Comparison of ENCODE assay signal across 9 mouse cellular contexts in the genomic region with DNA sequence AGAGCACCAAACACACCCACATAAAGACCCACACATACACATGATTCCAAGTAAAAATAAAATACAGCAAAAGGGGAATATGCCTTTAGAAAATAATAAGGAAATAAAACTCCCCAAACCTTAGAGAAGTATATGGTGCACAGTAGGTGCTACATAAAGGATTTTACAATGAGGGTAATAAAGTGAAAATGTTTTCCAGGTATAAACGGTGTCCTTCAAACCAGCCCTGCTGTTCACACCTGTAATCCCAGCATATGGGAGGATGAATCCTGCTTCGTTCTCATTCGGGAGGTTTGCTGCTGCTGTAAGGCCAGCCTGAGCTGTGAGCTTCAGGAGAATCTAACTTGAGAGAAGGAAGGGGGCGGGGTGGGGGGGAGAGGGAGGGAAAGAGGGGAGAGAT. TPM values are rescaled to one million over a fixed set of nuclear protein-coding genes. Genes with fewer than 3 reads are reported as not detected.
DNase-seq lines count a peak whose midpoint lies in the region; ATAC-seq and TF ChIP-seq lines count a peak whose summit lies in the region.
"Had no signal": no experiment of that assay in that cellular context is flagged by ENCODE, and none has a peak within 500 bp of the region (broad histone marks: within the 10 kb centered on the region; RNA-seq: fewer than 3 reads in every experiment).

No protein-coding gene starts in this region.

- 7% methylated on average over 4 of the region's 4 CpGs for WGBS in heart, embryonic 16.5 days
- 9% methylated on average over 4 of the region's 4 CpGs for WGBS in heart, adult 2 months
- 2% methylated on average over 4 of the region's 4 CpGs for WGBS in bone marrow, adult 2 months
- 8% methylated on average over 4 of the region's 4 CpGs for WGBS in hindbrain, embryonic 12.5 days
- 8% methylated on average over 4 of the region's 4 CpGs for WGBS in midbrain, embryonic 10.5 days

- intact Hi-C loops in heart, adult 2 months (cut with DNase I) = no loop called here

- no peak overlapping the region for H3K4me3 ChIP-seq in heart, embryonic 16.5 days (ENCODE audit: low read length)
- no peak overlapping the region for H3K4me3 ChIP-seq in heart, adult 2 months
- H3K4me3 ChIP-seq in bone marrow, adult 2 months (replicated peaks; ENCODE audit: control insufficient read depth, low read depth, low read length) = peak overlapping the region; percentile 37
- H3K4me3 ChIP-seq in hindbrain, embryonic 12.5 days = peak overlapping the region; percentile 19
- H3K4me3 ChIP-seq in midbrain, embryonic 10.5 days = peak overlapping the region; percentile 51

- no peak for TF ChIP-seq EP300 in heart, adult 2 months (IDR thresholded peaks at IDR 0.05; ENCODE audit: insufficient read depth, low read depth, low read length)

- no peak for TF ChIP-seq CTCF in heart, adult 2 months (IDR thresholded peaks at IDR 0.05)
- no peak for TF ChIP-seq CTCF in bone marrow, adult 2 months (IDR thresholded peaks at IDR 0.05; ENCODE audit: control insufficient read depth, insufficient read depth, low read length)

- no peaks in the 10 kb centered on the region for H3K36me3 ChIP-seq in heart, embryonic 16.5 days (ENCODE audit: control insufficient read depth, insufficient read depth)
- H3K36me3 ChIP-seq in heart, adult 2 months (ENCODE audit: control insufficient read depth, insufficient read depth, low read length) = no peaks in the 10 kb centered on the region
- H3K36me3 ChIP-seq in hindbrain, embryonic 12.5 days = no peaks in the 10 kb centered on the region
- no peaks in the 10 kb centered on the region for H3K36me3 ChIP-seq in midbrain, embryonic 10.5 days

- peak overlapping the region; percentile 50 for H3K4me2 ChIP-seq in heart, embryonic 16.5 days (ENCODE audit: low read depth, low read length)
- H3K4me2 ChIP-seq in hindbrain, embryonic 12.5 days (replicated peaks) = peak overlapping the region; percentile 47

- peaks cover 15% of the 10 kb centered on the region for H3K27me3 ChIP-seq in heart, embryonic 16.5 days (ENCODE audit: control insufficient read depth, insufficient read depth, low read length)
- no peaks in the 10 kb centered on the region for H3K27me3 ChIP-seq in heart, adult 2 months (ENCODE audit: control insufficient read depth, insufficient read depth, low read length)
- peaks cover 28% of the 10 kb centered on the region for H3K27me3 ChIP-seq in hindbrain, embryonic 12.5 days
- peaks cover 30% of the 10 kb centered on the region for H3K27me3 ChIP-seq in midbrain, embryonic 10.5 days (ENCODE audit: low read depth, poor library complexity, severe bottlenecking)

- no peak for ATAC-seq in heart, embryonic 16.5 days (replicated peaks; ENCODE audit: extremely low read depth, insufficient read depth, low FRiP score)
- ATAC-seq in hindbrain, embryonic 12.5 days (ENCODE audit: low FRiP score) = no peak

- no peaks in the 10 kb centered on the region for H3K9me3 ChIP-seq in heart, embryonic 16.5 days (replicated peaks; ENCODE audit: control insufficient read depth, low read length)
- H3K9me3 ChIP-seq in hindbrain, embryonic 12.5 days (replicated peaks) = no peaks in the 10 kb centered on the region
- H3K9me3 ChIP-seq in midbrain, embryonic 10.5 days (replicated peaks) = no peaks in the 10 kb centered on the region

- no peak overlapping the region for H3K9ac ChIP-seq in heart, embryonic 16.5 days (ENCODE audit: low read length)
- no peak overlapping the region for H3K9ac ChIP-seq in heart, adult 2 months (ENCODE audit: low read depth, low read length)
- H3K9ac ChIP-seq in hindbrain, embryonic 12.5 days = no peak overlapping the region; the same call in 1 of the 2 replicates

- no peaks in the 10 kb centered on the region; the same call in 1 of the 2 replicates for H3K4me1 ChIP-seq in heart, embryonic 16.5 days (ENCODE audit: control insufficient read depth, insufficient read depth, low read length)
- H3K4me1 ChIP-seq in heart, adult 2 months (ENCODE audit: control insufficient read depth, insufficient read depth, low read length) = no peaks in the 10 kb centered on the region
- peaks cover 4% of the 10 kb centered on the region for H3K4me1 ChIP-seq in bone marrow, adult 2 months (ENCODE audit: control insufficient read depth, insufficient read depth, low read length)
- peaks cover 9% of the 10 kb centered on the region; the same call in 1 of the 2 replicates for H3K4me1 ChIP-seq in hindbrain, embryonic 12.5 days
- peaks cover 14% of the 10 kb centered on the region for H3K4me1 ChIP-seq in midbrain, embryonic 10.5 days

- no peaks in the 10 kb centered on the region for H3K79me2 ChIP-seq in heart, adult 2 months (replicated peaks; ENCODE audit: control insufficient read depth, insufficient read depth, low read length)

- DNase-seq in heart, adult 2 months = no peak
- DNase-seq in midbrain, embryonic 10.5 days (ENCODE audit: low spot score) = no peak
- no peak for DNase-seq in cerebellum, postnatal 25 days
- no peak for DNase-seq in left cerebral cortex, adult 9 months (ENCODE audit: low spot score in 2 of 2)
- DNase-seq in frontal cortex, postnatal 14 days (ENCODE audit: low spot score in 2 of 2) = no peak
- DNase-seq: right cerebral cortex, postnatal 4 days had no signal

- TF ChIP-seq POLR2A in heart, adult 2 months (IDR thresholded peaks at IDR 0.05; ENCODE audit: insufficient read depth, low read depth, low read length) = no peak
- TF ChIP-seq POLR2A in bone marrow, adult 2 months (IDR thresholded peaks at IDR 0.05; ENCODE audit: borderline replicate concordance, control insufficient read depth, low read depth, low read length) = no peak

- H3K27ac ChIP-seq in heart, embryonic 16.5 days (ENCODE audit: low read length) = no peak overlapping the region
- H3K27ac ChIP-seq in heart, adult 2 months = no peak overlapping the region
- H3K27ac ChIP-seq in bone marrow, adult 2 months (ENCODE audit: control insufficient read depth, insufficient read depth, low read depth, low read length, poor library complexity) = no peak overlapping the region
- H3K27ac ChIP-seq in hindbrain, embryonic 12.5 days = no peak overlapping the region
- no peak overlapping the region; the same call in 1 of the 2 replicates for H3K27ac ChIP-seq in midbrain, embryonic 10.5 days (replicated peaks)

RNA-seq across cellular contexts. Expression of gene Rasgrp4, which starts 0.4 kb away (rescaled TPM):
- polyA plus RNA-seq in heart, embryonic 16.5 days (2015; fragmentation: Nextera tagmentation; extraction: Ambion mirVana) = 0.38 and 0.81 TPM in 2 replicates
- 1 to 10 TPM; 1.4 TPM for total RNA-seq in heart, adult 2 months (2021)
- polyA plus RNA-seq in heart, adult 2 months (2012; rRNA removed) = 2.2 and 3.6 TPM in 2 replicates
- polyA plus RNA-seq in bone marrow, adult 2 months (2011; ENCODE audit: insufficient read depth, insufficient read length, low replicate concordance, missing spikeins) = 49.7 and 156 TPM in 2 replicates
- 0.46 and 1.1 TPM in 2 replicates for polyA plus RNA-seq in hindbrain, embryonic 12.5 days (2016; fragmentation: Nextera tagmentation; extraction: Ambion mirVana)
- 0.33 and 0.76 TPM in 2 replicates for polyA plus RNA-seq in midbrain, embryonic 10.5 days (2016; fragmentation: Nextera tagmentation; extraction: Ambion mirVana)

RNA-seq across cellular contexts. Expression of gene Ryr1, which starts 9.3 kb away (rescaled TPM):
- polyA plus RNA-seq in heart, embryonic 16.5 days (2015; fragmentation: Nextera tagmentation; extraction: Ambion mirVana) = 0.22 and 0.29 TPM in 2 replicates
- total RNA-seq in heart, adult 2 months (2021) = under 1 TPM; 0.08 to 0.18 TPM
- polyA plus RNA-seq in heart, adult 2 months (2012; rRNA removed) = under 0.01 and 0.06 TPM in 2 replicates
- polyA plus RNA-seq in bone marrow, adult 2 months (2011; ENCODE audit: insufficient read depth, insufficient read length, low replicate concordance, missing spikeins) = 0.93 and 2.7 TPM in 2 replicates
- polyA plus RNA-seq in hindbrain, embryonic 12.5 days (2016; fragmentation: Nextera tagmentation; extraction: Ambion mirVana) = 5.2 and 5.7 TPM in 2 replicates
- polyA plus RNA-seq in midbrain, embryonic 10.5 days (2016; fragmentation: Nextera tagmentation; extraction: Ambion mirVana) = 0.49 and 0.96 TPM in 2 replicates

RNA-seq across cellular contexts. Expression of gene Fam98c, which starts 21.8 kb away (rescaled TPM):
- 17.3 and 18.8 TPM in 2 replicates for polyA plus RNA-seq in heart, embryonic 16.5 days (2015; fragmentation: Nextera tagmentation; extraction: Ambion mirVana)
- 10 to 100 TPM; 10.4 to 12.7 TPM for total RNA-seq in heart, adult 2 months (2021)
- 16.3 and 18.0 TPM in 2 replicates for polyA plus RNA-seq in heart, adult 2 months (2012; rRNA removed)
- 37.8 and 56.8 TPM in 2 replicates for polyA plus RNA-seq in bone marrow, adult 2 months (2011; ENCODE audit: insufficient read depth, insufficient read length, low replicate concordance, missing spikeins)
- polyA plus RNA-seq in hindbrain, embryonic 12.5 days (2016; fragmentation: Nextera tagmentation; extraction: Ambion mirVana) = 20.0 and 21.7 TPM in 2 replicates
- 13.7 and 14.8 TPM in 2 replicates for polyA plus RNA-seq in midbrain, embryonic 10.5 days (2016; fragmentation: Nextera tagmentation; extraction: Ambion mirVana)

RNA-seq across cellular contexts. Expression of gene Ggn, which starts 35.8 kb away (rescaled TPM):
- 0.14 and 0.59 TPM in 2 replicates for polyA plus RNA-seq in heart, embryonic 16.5 days (2015; fragmentation: Nextera tagmentation; extraction: Ambion mirVana)
- total RNA-seq in heart, adult 2 months (2021) = under 1 TPM; 0.18 to 0.29 TPM
- polyA plus RNA-seq in heart, adult 2 months (2012; rRNA removed) = 0.35 and 0.43 TPM in 2 replicates
- polyA plus RNA-seq in bone marrow, adult 2 months (2011; ENCODE audit: insufficient read depth, insufficient read length, low replicate concordance, missing spikeins) = 0.59 TPM in 1 of 2 replicates, not detected in the other
- 0.46 and 0.56 TPM in 2 replicates for polyA plus RNA-seq in hindbrain, embryonic 12.5 days (2016; fragmentation: Nextera tagmentation; extraction: Ambion mirVana)
- polyA plus RNA-seq in midbrain, embryonic 10.5 days (2016; fragmentation: Nextera tagmentation; extraction: Ambion mirVana) = 1.2 and 1.3 TPM in 2 replicates

RNA-seq across cellular contexts. Expression of gene Spred3, which starts 36.0 kb away (rescaled TPM):
- 1.2 and 2.0 TPM in 2 replicates for polyA plus RNA-seq in heart, embryonic 16.5 days (2015; fragmentation: Nextera tagmentation; extraction: Ambion mirVana)
- 1 to 10 TPM in 1 of 2 experiments, under 1 TPM in 1; 0.52 to 1.0 TPM for total RNA-seq in heart, adult 2 months (2021)
- polyA plus RNA-seq in heart, adult 2 months (2012; rRNA removed) = 1.2 and 1.6 TPM in 2 replicates
- polyA plus RNA-seq in bone marrow, adult 2 months (2011; ENCODE audit: insufficient read depth, insufficient read length, low replicate concordance, missing spikeins) = 2.3 and 7.1 TPM in 2 replicates
- 5.9 and 6.4 TPM in 2 replicates for polyA plus RNA-seq in hindbrain, embryonic 12.5 days (2016; fragmentation: Nextera tagmentation; extraction: Ambion mirVana)
- polyA plus RNA-seq in midbrain, embryonic 10.5 days (2016; fragmentation: Nextera tagmentation; extraction: Ambion mirVana) = 4.1 and 5.2 TPM in 2 replicates

Comparison
In these comparisons a context has a peak if more than half of its experiments do, and no peak if none do; other contexts are left out.
1. H3K4me3 ChIP-seq: peak in bone marrow, adult 2 months (single experiment), hindbrain, embryonic 12.5 days (single experiment) and midbrain, embryonic 10.5 days (single experiment); none in heart, embryonic 16.5 days (single experiment) and heart, adult 2 months (single experiment).
2. RNA of gene Rasgrp4, which starts 0.4 kb away (polyA plus RNA-seq): 49.7 to 156 TPM in bone marrow, adult 2 months; 2.2 to 3.6 TPM in heart, adult 2 months, 0.46 to 1.1 TPM in hindbrain, embryonic 12.5 days, 0.38 to 0.81 TPM in heart, embryonic 16.5 days and 0.33 to 0.76 TPM in midbrain, embryonic 10.5 days; every median in the first group is over 10 times any median in the second.